Mouse (Mus musculus) stomach, embryonic 15.5 days (tissue): Measurements from ENCODE around the gene Flot2. TPM values are rescaled to one million over a fixed set of nuclear protein-coding genes. Genes with fewer than 3 reads are reported as not detected.
A peak's percentile ranks its signal among the peaks of the same experiment; 100 is the strongest.
"Not testable (repeated sequence)": the region's sequence is repeated elsewhere in the genome, so short reads cannot be mapped to it uniquely, and the experiment has no call there.

Experiments
- ATAC-seq: fragments of 200-750 bp; cut with Nextera tagmentation; 2 replicates; pipeline ENCODE4 v1.8.0; 2017; ENCODE audit warnings: low read depth, moderate number of reproducible peaks, moderate TSS enrichment; ENCODE audit not compliant: insufficient read depth, low FRiP score
- H3K27ac ChIP-seq: fragments of 300-500 bp; sonication (generic); 2 replicates; pipeline ENCODE4 v1.5.1; 2015; ENCODE audit warnings: mild to moderate bottlenecking, inconsistent platforms
- H3K27me3 ChIP-seq: fragments of 300-500 bp; sonication (generic); replicated peaks from 2 replicates; pipeline ENCODE4 v1.6.1; 2015; ENCODE audit warnings: inconsistent platforms
- H3K36me3 ChIP-seq: fragments of 300-500 bp; sonication (generic); 2 replicates; pipeline ENCODE4 v1.6.1; 2015; ENCODE audit warnings: inconsistent platforms
- H3K4me1 ChIP-seq: fragments of 300-500 bp; sonication (generic); 2 replicates; pipeline ENCODE4 v1.6.1; 2015; ENCODE audit warnings: inconsistent platforms
- H3K4me2 ChIP-seq: fragments of 300-500 bp; sonication (generic); 2 replicates; pipeline ENCODE4 v1.6.1; 2015; ENCODE audit warnings: mild to moderate bottlenecking, inconsistent platforms
- H3K4me3 ChIP-seq: fragments of 300-500 bp; sonication (generic); replicated peaks from 2 replicates; pipeline ENCODE4 v1.5.1; 2015; ENCODE audit warnings: inconsistent platforms
- H3K9ac ChIP-seq: fragments of 300-500 bp; sonication (generic); 2 replicates; pipeline ENCODE4 v1.6.1; 2015; ENCODE audit warnings: inconsistent platforms
- H3K9me3 ChIP-seq: fragments of 300-500 bp; sonication (generic); 2 replicates; pipeline ENCODE4 v1.6.1; 2016; ENCODE audit warnings: inconsistent platforms
- WGBS: fragments of 180-500 bp; shearing (Covaris S2); methylation state at CpG from one replicate; pipeline ENCODE4 v1.1.7; 2015; 5-methylcytosine and 5-hydroxymethylcytosine counted together
- polyA plus RNA-seq: library from polyadenylated mRNA; unstranded; fragments of >200 nt; fragmentation: Nextera tagmentation; extraction: Ambion mirVana; gene quantifications from 2 replicates; pipeline ENCODE4 v1.2.1, GENCODE M21; 2015

Flot2 gene
- polyA plus RNA-seq, 1 experiment from 2014 or later: 60.5 TPM

DNA sequence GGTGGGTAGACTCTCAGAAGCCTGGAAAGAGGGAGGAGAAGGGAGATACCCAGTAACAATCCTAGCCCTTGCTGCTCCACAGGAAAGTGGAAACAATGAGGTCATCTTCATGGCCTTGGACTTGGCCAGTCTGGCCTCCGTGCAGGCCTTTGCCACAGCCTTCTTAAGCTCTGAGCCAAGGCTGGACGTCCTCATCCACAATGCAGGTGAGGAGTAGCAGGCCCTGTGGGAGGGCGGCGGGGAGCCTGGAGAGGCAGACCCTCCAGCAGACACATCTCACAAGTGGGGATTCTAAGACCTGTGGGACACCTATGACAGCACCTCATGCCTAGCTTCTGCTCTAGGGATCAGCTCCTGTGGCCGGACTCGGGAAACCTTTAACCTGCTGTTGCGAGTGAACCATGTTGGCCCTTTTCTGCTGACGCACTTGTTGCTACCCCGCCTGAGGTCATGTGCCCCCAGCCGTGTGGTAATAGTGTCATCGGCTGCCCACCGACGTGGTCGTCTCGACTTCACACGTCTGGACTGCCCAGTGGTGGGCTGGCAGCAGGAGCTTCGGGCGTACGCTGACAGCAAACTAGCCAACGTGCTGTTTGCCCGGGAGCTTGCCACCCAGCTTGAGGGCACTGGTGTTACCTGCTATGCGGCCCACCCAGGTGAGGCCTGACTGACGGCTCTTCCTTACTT lies 3.7 kb upstream of the Flot2 start:
- Histone ChIP-seq H3K27me3 (no peaks in the 10 kb centered on the region), H3K4me1 (peaks cover 36% of the 10 kb centered on the region)
- 94% methylated on average over 23 of the region's 23 CpGs for WGBS

DNA sequence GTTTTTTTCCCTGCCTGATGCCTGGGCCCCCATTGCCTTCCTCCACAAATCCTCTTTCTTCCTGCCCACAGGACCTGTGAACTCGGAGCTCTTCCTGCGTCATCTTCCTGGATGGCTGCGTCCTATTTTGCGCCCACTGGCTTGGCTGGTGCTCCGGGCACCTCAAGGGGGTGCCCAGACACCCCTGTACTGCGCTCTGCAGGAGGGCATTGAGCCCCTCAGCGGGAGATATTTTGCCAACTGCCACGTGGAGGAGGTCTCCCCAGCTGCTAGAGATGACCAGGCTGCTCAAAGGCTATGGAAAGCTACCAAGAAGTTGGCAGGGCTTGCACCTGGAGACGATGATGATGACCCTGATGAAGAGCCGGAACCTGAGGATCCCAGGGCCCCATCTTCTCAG lies 940 bp upstream of the Flot2 start:
- Histone ChIP-seq H3K36me3 (peaks cover 6% of the 10 kb centered on the region; the same call in 1 of the 2 replicates), H3K9ac (no peak overlapping the region), H3K9me3 (no peaks in the 10 kb centered on the region), H3K4me3 (no peak overlapping the region), H3K4me1 (peaks cover 30% of the 10 kb centered on the region), H3K4me2 (no peak overlapping the region), H3K27ac (no peak overlapping the region), H3K27me3 (no peaks in the 10 kb centered on the region)
- ATAC-seq: no peak
- WGBS: 83% methylated on average over 10 of the region's 10 CpGs

More for the DNA sequence above, 3.7 kb upstream of the Flot2 start:
- Histone ChIP-seq H3K4me3 (no peak overlapping the region), H3K4me2 (no peak overlapping the region), H3K27ac (no peak overlapping the region), H3K9ac (no peak overlapping the region), H3K9me3 (no peaks in the 10 kb centered on the region), H3K36me3 (peaks cover 14% of the 10 kb centered on the region)
- ATAC-seq: no peak

DNA sequence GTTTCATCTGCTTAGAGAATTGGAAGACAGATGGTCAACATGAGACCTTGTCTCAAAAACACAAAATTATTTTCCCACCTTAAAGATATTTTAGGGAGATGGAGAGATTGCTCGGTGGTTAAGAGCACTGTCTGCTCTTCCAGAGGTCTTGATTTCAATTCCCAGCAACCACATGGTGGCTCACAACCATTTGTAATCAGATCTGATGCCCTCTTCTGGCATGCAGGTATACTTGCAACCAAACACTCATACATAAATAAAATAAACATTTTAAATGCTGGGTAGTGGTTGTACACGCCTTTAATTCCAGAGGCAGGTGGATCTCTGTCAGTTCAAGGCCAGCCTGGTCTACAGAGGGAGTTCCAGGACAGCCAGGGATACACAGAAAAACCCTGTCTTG lies 3.1 kb downstream of the Flot2 start:
- H3K4me2 ChIP-seq: no peak overlapping the region
- WGBS: 69% methylated on average over 2 of the region's 2 CpGs
- H3K36me3 ChIP-seq: no peaks in the 10 kb centered on the region
- H3K4me3 ChIP-seq: no peak overlapping the region
- no peak overlapping the region for H3K9ac ChIP-seq
- H3K9me3 ChIP-seq: no peaks in the 10 kb centered on the region
- H3K27me3 ChIP-seq: no peaks in the 10 kb centered on the region
- peaks cover 22% of the 10 kb centered on the region for H3K4me1 ChIP-seq
- ATAC-seq: no peak
- no peak overlapping the region for H3K27ac ChIP-seq

DNA sequence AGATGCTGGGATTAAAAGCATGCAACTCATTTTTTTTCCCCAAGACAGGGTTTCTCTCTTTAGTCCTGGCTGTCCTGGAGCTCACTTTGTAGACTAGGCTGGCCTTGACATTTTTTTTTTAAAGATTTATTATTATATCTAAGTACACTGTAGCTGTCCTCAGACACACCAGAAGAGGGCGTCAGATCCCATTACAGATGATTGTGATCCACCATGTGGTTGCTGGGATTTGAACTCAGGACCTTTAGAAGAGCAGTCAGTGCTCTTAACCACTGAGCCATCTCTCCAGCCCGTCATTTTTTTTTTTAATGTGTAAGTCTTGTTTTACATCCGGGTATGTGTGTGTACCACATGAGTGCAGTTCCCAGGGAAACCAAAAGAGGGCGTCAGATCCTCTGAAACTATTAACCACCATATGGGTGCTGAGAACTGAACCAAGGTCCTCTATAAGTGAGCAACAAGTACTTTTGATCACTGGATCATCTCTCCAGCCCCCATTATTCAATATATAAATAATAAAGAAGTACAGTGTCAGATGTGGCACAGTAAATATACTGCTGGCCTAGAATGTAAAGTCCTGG lies 4.6 kb downstream of the Flot2 start:
- not testable (repeated sequence) for H3K4me3 ChIP-seq, H3K27me3 ChIP-seq, H3K27ac ChIP-seq, H3K9ac ChIP-seq, H3K36me3 ChIP-seq, H3K9me3 ChIP-seq, H3K4me2 ChIP-seq, ATAC-seq
- peaks cover 15% of the 10 kb centered on the region for H3K4me1 ChIP-seq
- 92% methylated on average over 4 of the region's 4 CpGs for WGBS

DNA sequence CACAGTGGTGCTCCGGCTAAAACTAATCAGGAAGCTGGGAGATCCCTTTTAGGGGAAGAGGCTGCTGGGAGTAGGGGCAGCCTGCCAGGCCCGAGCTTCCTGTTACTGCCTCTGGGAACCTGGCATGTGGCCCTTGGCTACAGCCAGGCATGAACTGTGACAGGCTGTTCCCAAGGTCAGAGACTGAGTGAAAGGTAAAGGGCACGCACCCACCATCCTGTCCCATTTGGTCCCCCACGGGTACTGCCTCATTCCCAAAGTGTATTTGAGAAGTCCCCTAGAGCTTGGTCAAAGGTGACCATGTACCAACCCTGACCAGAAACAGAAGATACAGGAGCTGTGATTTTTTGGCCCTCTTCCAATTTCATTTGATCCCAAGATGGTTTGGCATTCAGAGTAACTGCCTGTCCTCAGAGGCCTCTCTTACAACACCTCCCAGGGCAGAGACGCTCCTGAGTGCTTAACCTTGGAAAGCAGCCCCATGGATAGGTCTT lies 7.1 kb downstream of the Flot2 start:
- Histone ChIP-seq H3K4me3 (no peak overlapping the region), H3K36me3 (no peaks in the 10 kb centered on the region), H3K27me3 (no peaks in the 10 kb centered on the region), H3K4me1 (no peaks in the 10 kb centered on the region), H3K9ac (no peak overlapping the region), H3K9me3 (no peaks in the 10 kb centered on the region), H3K27ac (peak overlapping the region; percentile 48; the same call in 1 of the 2 replicates), H3K4me2 (no peak overlapping the region)
- WGBS: 70% methylated on average over 5 of the region's 5 CpGs
- peak; percentile 63; the same call in 1 of the 2 replicates for ATAC-seq

DNA sequence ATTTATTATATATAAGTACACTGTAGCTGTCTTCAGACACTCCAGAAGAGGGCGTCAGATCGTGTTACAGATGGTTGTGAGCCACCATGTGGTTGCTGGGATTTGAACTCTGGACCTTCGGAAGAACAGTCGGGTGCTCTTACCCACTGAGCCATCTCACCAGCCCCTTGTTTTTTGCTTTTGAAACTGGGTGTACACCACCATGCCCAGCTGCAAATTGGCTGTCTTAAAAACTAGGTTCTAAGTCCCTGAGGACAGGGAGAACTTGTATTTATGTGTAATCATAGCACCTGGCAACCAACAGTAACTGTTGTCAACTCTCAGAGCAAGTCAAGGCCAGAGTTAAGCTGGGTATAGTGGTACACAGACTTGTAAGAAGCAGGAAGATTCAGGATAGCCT lies 10.9 kb downstream of the Flot2 start:
- not testable (repeated sequence) for H3K9me3 ChIP-seq, H3K9ac ChIP-seq, H3K4me2 ChIP-seq, H3K27me3 ChIP-seq, ATAC-seq, H3K27ac ChIP-seq, H3K4me3 ChIP-seq, H3K4me1 ChIP-seq, H3K36me3 ChIP-seq
- WGBS: 85% methylated on average over 4 of the region's 4 CpGs

DNA sequence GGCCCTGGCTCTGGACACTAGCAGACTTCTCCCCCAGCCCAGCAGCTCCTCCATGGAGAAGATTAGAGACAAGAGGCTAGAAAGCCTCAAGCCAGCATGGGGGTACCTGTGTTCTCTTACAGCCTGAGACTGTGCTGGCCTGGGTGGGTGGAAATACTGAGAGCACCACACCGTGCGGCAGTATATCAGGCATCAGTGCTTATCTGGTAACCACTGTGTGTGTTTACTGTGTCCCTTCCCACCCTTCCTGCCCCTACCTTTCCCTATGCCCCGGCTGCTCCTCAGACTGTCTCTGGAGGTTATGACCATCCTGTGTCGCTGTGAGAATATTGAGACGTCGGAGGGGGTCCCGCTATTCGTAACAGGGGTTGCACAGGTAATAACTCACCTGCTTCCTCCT lies 15.3 kb downstream of the Flot2 start:
- Histone ChIP-seq H3K9me3 (no peaks in the 10 kb centered on the region), H3K27me3 (no peaks in the 10 kb centered on the region), H3K36me3 (peaks cover 15% of the 10 kb centered on the region; the same call in 1 of the 2 replicates), H3K9ac (no peak overlapping the region), H3K4me1 (no peaks in the 10 kb centered on the region), H3K27ac (no peak overlapping the region), H3K4me3 (no peak overlapping the region), H3K4me2 (no peak overlapping the region)
- 0 out of 2 replicates have a peak, but pooled peaks have one; percentile 43 for ATAC-seq
- WGBS: 83% methylated on average over 8 of the region's 8 CpGs

DNA sequence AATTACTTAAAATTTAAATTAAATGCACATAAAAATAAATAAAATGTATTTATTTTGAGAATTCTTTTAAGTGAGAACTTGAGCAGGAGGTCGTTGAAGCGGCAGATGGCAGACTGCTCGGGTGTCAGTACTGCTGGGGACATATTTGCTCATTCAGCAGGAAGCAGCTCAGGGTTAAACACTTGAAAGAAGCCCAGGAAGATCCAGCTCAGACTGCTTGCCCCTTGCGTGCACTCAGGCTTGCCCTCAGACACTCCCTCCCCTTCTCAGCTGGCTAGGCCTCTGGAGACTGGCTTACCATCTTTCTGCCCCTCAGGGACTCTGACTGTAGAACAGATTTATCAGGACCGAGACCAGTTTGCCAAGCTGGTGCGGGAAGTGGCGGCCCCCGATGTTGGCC lies 19.2 kb downstream of the Flot2 start:
- no peak overlapping the region for H3K27ac ChIP-seq
- no peaks in the 10 kb centered on the region for H3K4me1 ChIP-seq
- WGBS: 86% methylated on average over 8 of the region's 8 CpGs
- no peaks in the 10 kb centered on the region for H3K9me3 ChIP-seq
- H3K36me3 ChIP-seq: peaks cover 19% of the 10 kb centered on the region
- H3K9ac ChIP-seq: no peak overlapping the region
- no peak overlapping the region for H3K4me3 ChIP-seq
- ATAC-seq: no peak
- H3K4me2 ChIP-seq: no peak overlapping the region
- H3K27me3 ChIP-seq: no peaks in the 10 kb centered on the region

DNA sequence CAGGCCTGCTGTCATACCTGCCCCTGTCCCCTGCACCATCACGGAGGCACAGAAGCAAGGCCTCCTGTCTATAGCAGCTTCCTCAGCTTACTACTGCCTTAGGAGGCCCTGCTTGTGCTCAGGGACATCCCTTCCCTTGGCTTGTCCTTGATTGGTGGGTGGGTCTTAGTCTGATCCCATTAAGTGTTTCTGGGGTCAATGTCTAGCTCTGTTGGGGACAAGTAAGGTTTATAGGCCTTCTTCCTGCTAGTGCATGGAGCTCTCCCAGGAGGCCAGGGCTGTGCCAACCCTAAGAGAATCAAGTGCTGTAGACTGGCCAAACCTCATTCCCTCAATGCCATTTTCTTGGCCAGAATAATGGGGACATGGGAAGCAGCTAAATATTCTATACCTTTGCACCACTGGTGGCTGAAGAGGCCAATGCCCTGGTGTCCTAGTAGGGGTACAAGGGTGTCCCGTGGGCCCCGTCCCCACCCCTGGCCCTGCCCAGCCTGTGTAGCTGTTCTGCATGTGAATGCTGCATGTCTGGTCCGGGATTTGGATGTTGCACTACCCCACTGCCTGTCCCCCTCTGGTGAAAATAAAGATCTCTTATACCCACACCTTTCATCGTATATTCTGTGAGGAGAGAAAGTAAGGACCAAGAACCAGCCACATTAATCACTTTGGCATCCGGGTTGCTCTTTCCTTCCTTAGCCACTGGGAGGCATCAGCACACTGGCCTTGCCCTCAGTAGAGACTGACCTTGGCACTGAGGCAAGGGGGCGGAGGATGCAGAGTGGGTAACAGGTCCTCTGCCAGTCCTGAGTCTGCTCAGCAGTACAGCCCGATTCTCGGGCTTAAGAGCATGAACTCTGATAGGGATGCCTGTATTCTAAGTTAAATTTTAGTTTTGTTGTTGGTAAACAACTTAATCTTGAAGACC lies 22.4 kb downstream of the Flot2 start:
- ATAC-seq: peak; percentile 79
- Histone ChIP-seq H3K4me3 (no peak overlapping the region), H3K9ac (no peak overlapping the region), H3K9me3 (no peaks in the 10 kb centered on the region), H3K36me3 (peaks cover 19% of the 10 kb centered on the region), H3K4me1 (no peaks in the 10 kb centered on the region), H3K27ac (no peak overlapping the region), H3K4me2 (no peak overlapping the region), H3K27me3 (no peaks in the 10 kb centered on the region)
- 53% methylated on average over 9 of the region's 9 CpGs for WGBS

DNA sequence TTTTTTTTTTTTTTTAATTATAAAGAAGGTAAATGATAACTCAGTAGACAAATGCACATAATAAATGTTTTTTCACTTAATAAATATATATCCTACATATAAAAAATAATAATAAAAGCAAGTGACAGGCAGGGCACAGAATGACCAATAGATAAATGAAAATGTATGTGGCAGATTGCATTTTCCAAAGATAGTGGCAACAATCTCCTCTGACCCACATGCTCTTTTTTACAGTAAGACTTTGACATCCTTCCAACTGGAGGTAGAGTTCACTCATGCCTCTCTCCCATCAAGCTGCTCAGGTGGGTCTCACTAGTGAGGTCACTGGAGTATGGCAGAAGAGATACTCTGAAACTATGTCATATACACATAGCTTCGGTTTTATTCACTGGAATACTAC lies 24.8 kb downstream of the Flot2 start:
- Histone ChIP-seq H3K4me3 (no peak overlapping the region), H3K9ac (no peak overlapping the region), H3K9me3 (no peaks in the 10 kb centered on the region), H3K4me1 (no peaks in the 10 kb centered on the region), H3K27ac (no peak overlapping the region), H3K4me2 (no peak overlapping the region), H3K27me3 (no peaks in the 10 kb centered on the region), H3K36me3 (peaks cover 7% of the 10 kb centered on the region)
- 69% methylated on average over 1 of the region's 1 CpGs for WGBS
- no peak for ATAC-seq

DNA sequence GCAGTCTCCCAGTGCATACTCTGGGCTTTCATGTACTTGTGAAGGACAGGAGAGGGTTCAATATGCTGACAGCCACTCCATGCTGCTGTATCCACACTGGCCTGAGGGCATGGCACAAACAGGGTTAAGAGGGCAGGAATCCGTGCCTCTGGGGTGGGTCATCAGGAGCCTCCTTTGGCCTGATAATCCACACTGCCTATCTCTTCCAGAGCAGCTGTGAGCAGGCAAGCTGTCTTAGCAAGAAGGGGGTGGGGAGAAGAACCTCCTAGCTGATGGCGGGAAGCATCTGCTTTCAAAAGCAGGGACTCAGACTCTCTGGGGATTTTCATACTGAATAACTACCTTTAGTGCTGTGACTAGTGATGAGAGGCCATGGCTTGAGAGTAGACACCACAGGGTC lies 28.2 kb downstream of the Flot2 start:
- Histone ChIP-seq H3K4me2 (no peak overlapping the region), H3K4me3 (no peak overlapping the region), H3K9me3 (no peaks in the 10 kb centered on the region), H3K27ac (no peak overlapping the region), H3K36me3 (no peaks in the 10 kb centered on the region), H3K27me3 (no peaks in the 10 kb centered on the region), H3K9ac (no peak overlapping the region), H3K4me1 (no peaks in the 10 kb centered on the region)
- ATAC-seq: peak; percentile 87
- WGBS: 42% methylated on average over 2 of the region's 2 CpGs

DNA sequence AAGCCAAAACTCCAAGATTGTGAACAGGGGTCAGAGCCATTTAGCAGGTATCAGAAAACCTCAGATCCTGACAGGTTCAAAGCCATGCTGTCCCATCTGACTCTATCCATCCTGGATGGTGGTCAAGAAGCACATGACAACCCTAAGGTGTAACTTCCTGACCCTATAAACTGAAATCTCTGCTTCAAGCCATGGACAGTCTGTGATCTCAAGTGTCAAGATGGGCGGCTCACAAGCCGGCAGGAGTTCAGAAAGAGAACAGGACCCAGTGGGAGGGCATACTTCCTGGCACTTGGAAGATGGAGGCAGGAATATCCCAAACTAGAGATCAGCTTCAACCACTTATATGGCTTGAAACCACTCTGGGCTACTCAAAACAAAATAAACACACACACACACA lies 28.9 kb downstream of the Flot2 start:
- Histone ChIP-seq H3K27ac (no peak overlapping the region), H3K27me3 (no peaks in the 10 kb centered on the region), H3K9ac (no peak overlapping the region), H3K9me3 (no peaks in the 10 kb centered on the region), H3K4me2 (no peak overlapping the region), H3K4me3 (no peak overlapping the region), H3K36me3 (no peaks in the 10 kb centered on the region), H3K4me1 (no peaks in the 10 kb centered on the region)
- no peak for ATAC-seq
- 66% methylated on average over 2 of the region's 2 CpGs for WGBS
